Mouse (Mus musculus): ENCODE results near the gene Spred2. TPM values are rescaled to one million over a fixed set of nuclear protein-coding genes. Genes with fewer than 3 reads are reported as not detected.
A peak's percentile ranks its signal among the peaks of the same experiment; 100 is the strongest.

The Spred2 gene
- polyA plus RNA-seq, 1 experiment from 2014 or later, result 8.4 TPM

GRCm38 (mm10) chr11:19919785-19920671 lies 4.1 kb upstream of the Spred2 start:
- Histone ChIP-seq H3K36me3 (ENCODE audit: control insufficient read depth, insufficient read depth, low read length) (no peaks in the 10 kb centered on the region), H3K27me3 (replicated peaks; ENCODE audit: control insufficient read depth, insufficient read depth, low read length) (no peaks in the 10 kb centered on the region), H3K27ac (ENCODE audit: low read depth) (peak overlapping the region; percentile 85), H3K9me3 (ENCODE audit: control insufficient read depth, low read length) (no peaks in the 10 kb centered on the region), H3K4me2 (ENCODE audit: low read length) (peak overlapping the region; percentile 73), H3K4me3 (ENCODE audit: low read depth, low read length) (peak overlapping the region; percentile 79), H3K4me1 (replicated peaks; ENCODE audit: control insufficient read depth, insufficient read depth, low read length) (peaks cover 6% of the 10 kb centered on the region; the same call in 1 of the 2 replicates), H3K9ac (ENCODE audit: low read length) (peak overlapping the region; percentile 66)
- WGBS, result under 1% methylated on average over 70 of the region's 70 CpGs
- DNase-seq (ENCODE audit: low spot score) (peak; percentile 92), ATAC-seq (replicated peaks; ENCODE audit: low FRiP score, low TSS enrichment, low read depth) (peak; percentile 65)

- Histone ChIP-seq H3K27me3 (replicated peaks; ENCODE audit: control insufficient read depth, insufficient read depth, low read length) (no peaks in the 10 kb centered on the region), H3K36me3 (ENCODE audit: control insufficient read depth, insufficient read depth, low read length) (no peaks in the 10 kb centered on the region), H3K4me3 (ENCODE audit: low read depth, low read length) (no peak overlapping the region), H3K4me1 (replicated peaks; ENCODE audit: control insufficient read depth, insufficient read depth, low read length) (peaks cover 13% of the 10 kb centered on the region), H3K27ac (ENCODE audit: low read depth) (no peak overlapping the region), H3K9me3 (ENCODE audit: control insufficient read depth, low read length) (no peaks in the 10 kb centered on the region), H3K4me2 (ENCODE audit: low read length) (no peak overlapping the region), H3K9ac (ENCODE audit: low read length) (no peak overlapping the region)
- DNase-seq (ENCODE audit: low spot score) (no peak), ATAC-seq (replicated peaks; ENCODE audit: low FRiP score, low TSS enrichment, low read depth) (no peak)
- 81% methylated on average over 1 of the region's 1 CpGs for WGBS
Measured at GRCm38 (mm10) chr11:19921723-19922122, 2.5 kb upstream of the Spred2 start.

GRCm38 (mm10) chr11:19922208-19922607 lies 2.0 kb upstream of the Spred2 start:
- H3K4me2 ChIP-seq (ENCODE audit: low read length), result no peak overlapping the region
- DNase-seq (ENCODE audit: low spot score) (no peak), ATAC-seq (replicated peaks; ENCODE audit: low FRiP score, low TSS enrichment, low read depth) (no peak)
- no peaks in the 10 kb centered on the region for H3K36me3 ChIP-seq (ENCODE audit: control insufficient read depth, insufficient read depth, low read length)
- peaks cover 16% of the 10 kb centered on the region for H3K4me1 ChIP-seq (replicated peaks; ENCODE audit: control insufficient read depth, insufficient read depth, low read length)
- no peak overlapping the region for H3K9ac ChIP-seq (ENCODE audit: low read length)
- H3K27me3 ChIP-seq (replicated peaks; ENCODE audit: control insufficient read depth, insufficient read depth, low read length), result no peaks in the 10 kb centered on the region
- no peak overlapping the region for H3K4me3 ChIP-seq (ENCODE audit: low read depth, low read length)
- H3K9me3 ChIP-seq (ENCODE audit: control insufficient read depth, low read length), result no peaks in the 10 kb centered on the region
- no peak overlapping the region for H3K27ac ChIP-seq (ENCODE audit: low read depth)
- 93% methylated on average over 4 of the region's 4 CpGs for WGBS

- H3K27ac ChIP-seq (ENCODE audit: low read depth), result peak overlapping the region; percentile 96
- peaks cover 15% of the 10 kb centered on the region for H3K4me1 ChIP-seq (replicated peaks; ENCODE audit: control insufficient read depth, insufficient read depth, low read length)
- H3K27me3 ChIP-seq (replicated peaks; ENCODE audit: control insufficient read depth, insufficient read depth, low read length), result no peaks in the 10 kb centered on the region
- DNase-seq (ENCODE audit: low spot score), result peak; percentile 87
- H3K9me3 ChIP-seq (ENCODE audit: control insufficient read depth, low read length), result no peaks in the 10 kb centered on the region
- ATAC-seq (replicated peaks; ENCODE audit: low FRiP score, low TSS enrichment, low read depth), result no peak; the same call in 1 of the 2 replicates
- H3K36me3 ChIP-seq (ENCODE audit: control insufficient read depth, insufficient read depth, low read length), result no peaks in the 10 kb centered on the region
- H3K4me2 ChIP-seq (ENCODE audit: low read length), result peak overlapping the region; percentile 74
- peak overlapping the region; percentile 95 for H3K4me3 ChIP-seq (ENCODE audit: low read depth, low read length)
- peak overlapping the region; percentile 93 for H3K9ac ChIP-seq (ENCODE audit: low read length)
- WGBS, result 0% methylated on average over 29 of the region's 29 CpGs
Measured at GRCm38 (mm10) chr11:19924757-19925148, 578 bp downstream of the Spred2 start.

- ATAC-seq (replicated peaks; ENCODE audit: low FRiP score, low TSS enrichment, low read depth) (peak; percentile 69), DNase-seq (ENCODE audit: low spot score) (peak; percentile 90)
- Histone ChIP-seq H3K9ac (ENCODE audit: low read length) (peak overlapping the region; percentile 93), H3K27me3 (replicated peaks; ENCODE audit: control insufficient read depth, insufficient read depth, low read length) (no peaks in the 10 kb centered on the region), H3K4me1 (replicated peaks; ENCODE audit: control insufficient read depth, insufficient read depth, low read length) (peaks cover 21% of the 10 kb centered on the region), H3K27ac (ENCODE audit: low read depth) (peak overlapping the region; percentile 96), H3K4me3 (ENCODE audit: low read depth, low read length) (peak overlapping the region; percentile 95), H3K4me2 (ENCODE audit: low read length) (peak overlapping the region; percentile 74), H3K9me3 (ENCODE audit: control insufficient read depth, low read length) (no peaks in the 10 kb centered on the region), H3K36me3 (ENCODE audit: control insufficient read depth, insufficient read depth, low read length) (no peaks in the 10 kb centered on the region)
- WGBS, result under 1% methylated on average over 73 of the region's 75 CpGs
Measured at GRCm38 (mm10) chr11:19925149-19925975, 1.2 kb downstream of the Spred2 start.

GRCm38 (mm10) chr11:19925976-19926842 lies 2.0 kb downstream of the Spred2 start:
- no peaks in the 10 kb centered on the region for H3K9me3 ChIP-seq (ENCODE audit: control insufficient read depth, low read length)
- H3K27me3 ChIP-seq (replicated peaks; ENCODE audit: control insufficient read depth, insufficient read depth, low read length), result no peaks in the 10 kb centered on the region
- WGBS, result 10% methylated on average over 15 of the region's 15 CpGs
- peak overlapping the region; percentile 74 for H3K4me2 ChIP-seq (ENCODE audit: low read length)
- peak overlapping the region; percentile 95 for H3K4me3 ChIP-seq (ENCODE audit: low read depth, low read length)
- peak; percentile 9; the same call in 1 of the 2 replicates for ATAC-seq (replicated peaks; ENCODE audit: low FRiP score, low TSS enrichment, low read depth)
- no peak for DNase-seq (ENCODE audit: low spot score)
- H3K36me3 ChIP-seq (ENCODE audit: control insufficient read depth, insufficient read depth, low read length), result no peaks in the 10 kb centered on the region
- peaks cover 21% of the 10 kb centered on the region for H3K4me1 ChIP-seq (replicated peaks; ENCODE audit: control insufficient read depth, insufficient read depth, low read length)
- peak overlapping the region; percentile 93 for H3K9ac ChIP-seq (ENCODE audit: low read length)
- H3K27ac ChIP-seq (ENCODE audit: low read depth), result peak overlapping the region; percentile 96

- DNase-seq (ENCODE audit: low spot score) (no peak), ATAC-seq (replicated peaks; ENCODE audit: low FRiP score, low TSS enrichment, low read depth) (no peak)
- Histone ChIP-seq H3K4me2 (ENCODE audit: low read length) (peak overlapping the region; percentile 74), H3K36me3 (ENCODE audit: control insufficient read depth, insufficient read depth, low read length) (no peaks in the 10 kb centered on the region), H3K4me1 (replicated peaks; ENCODE audit: control insufficient read depth, insufficient read depth, low read length) (peaks cover 21% of the 10 kb centered on the region), H3K4me3 (ENCODE audit: low read depth, low read length) (0 out of 2 replicates have a peak overlapping the region, but pooled peaks have one; percentile 95), H3K9me3 (ENCODE audit: control insufficient read depth, low read length) (no peaks in the 10 kb centered on the region), H3K27ac (ENCODE audit: low read depth) (no peak overlapping the region), H3K9ac (ENCODE audit: low read length) (no peak overlapping the region), H3K27me3 (replicated peaks; ENCODE audit: control insufficient read depth, insufficient read depth, low read length) (no peaks in the 10 kb centered on the region)
- 63% methylated on average over 2 of the region's 2 CpGs for WGBS
Measured at GRCm38 (mm10) chr11:19926843-19927120, 2.6 kb downstream of the Spred2 start.

GRCm38 (mm10) chr11:19928633-19929032 lies 4.5 kb downstream of the Spred2 start:
- WGBS, result 93% methylated on average over 4 of the region's 4 CpGs
- H3K9ac ChIP-seq (ENCODE audit: low read length), result no peak overlapping the region
- no peaks in the 10 kb centered on the region for H3K36me3 ChIP-seq (ENCODE audit: control insufficient read depth, insufficient read depth, low read length)
- H3K4me3 ChIP-seq (ENCODE audit: low read depth, low read length), result no peak overlapping the region
- H3K4me2 ChIP-seq (ENCODE audit: low read length), result no peak overlapping the region
- H3K27me3 ChIP-seq (replicated peaks; ENCODE audit: control insufficient read depth, insufficient read depth, low read length), result no peaks in the 10 kb centered on the region
- ATAC-seq (replicated peaks; ENCODE audit: low FRiP score, low TSS enrichment, low read depth), result no peak
- H3K9me3 ChIP-seq (ENCODE audit: control insufficient read depth, low read length), result no peaks in the 10 kb centered on the region
- no peak for DNase-seq (ENCODE audit: low spot score)
- H3K4me1 ChIP-seq (replicated peaks; ENCODE audit: control insufficient read depth, insufficient read depth, low read length), result peaks cover 21% of the 10 kb centered on the region
- H3K27ac ChIP-seq (ENCODE audit: low read depth), result no peak overlapping the region
